Mouse (Mus musculus): Measurements from ENCODE around the gene Spock1. TPM values are rescaled to one million over a fixed set of nuclear protein-coding genes. Genes with fewer than 3 reads are reported as not detected.
A peak's percentile ranks its signal among the peaks of the same experiment; 100 is the strongest.

Gene Spock1
- polyA plus RNA-seq, 1 experiment from 2014 or later = 3.7 TPM

- no peak overlapping the region for H3K4me3 ChIP-seq (replicated peaks)
- no peaks in the 10 kb centered on the region for H3K9me3 ChIP-seq
- H3K27ac ChIP-seq = no peak overlapping the region
- H3K27me3 ChIP-seq (replicated peaks) = no peaks in the 10 kb centered on the region
- H3K4me2 ChIP-seq = no peak overlapping the region
- no peak overlapping the region for H3K9ac ChIP-seq
- ATAC-seq (ENCODE audit: insufficient read depth, low FRiP score, low read depth) = no peak
- no peaks in the 10 kb centered on the region for H3K4me1 ChIP-seq
- 55% methylated on average over 20 of the region's 20 CpGs for WGBS
- H3K36me3 ChIP-seq = no peaks in the 10 kb centered on the region
Measured at GRCm38 (mm10) chr13:57721524-57722279, 186.4 kb downstream of the Spock1 start.

GRCm38 (mm10) chr13:57718087-57718486, 190.0 kb downstream of the Spock1 start:
- H3K4me2 ChIP-seq = no peak overlapping the region
- 79% methylated on average over 5 of the region's 5 CpGs for WGBS
- H3K9me3 ChIP-seq = no peaks in the 10 kb centered on the region
- no peak for ATAC-seq (ENCODE audit: insufficient read depth, low FRiP score, low read depth)
- H3K27me3 ChIP-seq (replicated peaks) = no peaks in the 10 kb centered on the region
- no peaks in the 10 kb centered on the region for H3K4me1 ChIP-seq
- no peak overlapping the region for H3K4me3 ChIP-seq (replicated peaks)
- no peak overlapping the region for H3K9ac ChIP-seq
- no peaks in the 10 kb centered on the region for H3K36me3 ChIP-seq
- no peak overlapping the region for H3K27ac ChIP-seq

- Histone ChIP-seq H3K4me2 (no peak overlapping the region), H3K9ac (no peak overlapping the region), H3K4me3 (replicated peaks) (no peak overlapping the region), H3K27me3 (replicated peaks) (no peaks in the 10 kb centered on the region), H3K36me3 (no peaks in the 10 kb centered on the region), H3K27ac (no peak overlapping the region), H3K9me3 (no peaks in the 10 kb centered on the region), H3K4me1 (no peaks in the 10 kb centered on the region)
- whole genome bisulfite sequencing = 84% methylated on average over 4 of the region's 4 CpGs
- ATAC-seq (ENCODE audit: insufficient read depth, low FRiP score, low read depth) = no peak
Measured at GRCm38 (mm10) chr13:57712910-57713309, 195.2 kb downstream of the Spock1 start.

GRCm38 (mm10) chr13:57708425-57708824, 199.7 kb downstream of the Spock1 start:
- no peaks in the 10 kb centered on the region for H3K9me3 ChIP-seq
- no peak overlapping the region for H3K27ac ChIP-seq
- H3K4me3 ChIP-seq (replicated peaks) = no peak overlapping the region
- ATAC-seq (ENCODE audit: insufficient read depth, low FRiP score, low read depth) = no peak
- no peaks in the 10 kb centered on the region for H3K4me1 ChIP-seq
- H3K9ac ChIP-seq = no peak overlapping the region
- H3K27me3 ChIP-seq (replicated peaks) = no peaks in the 10 kb centered on the region
- H3K36me3 ChIP-seq = no peaks in the 10 kb centered on the region
- H3K4me2 ChIP-seq = no peak overlapping the region

GRCm38 (mm10) chr13:57702966-57703365, 205.2 kb downstream of the Spock1 start:
- Histone ChIP-seq H3K4me3 (replicated peaks) (no peak overlapping the region), H3K9me3 (no peaks in the 10 kb centered on the region), H3K4me2 (no peak overlapping the region), H3K27ac (no peak overlapping the region), H3K36me3 (no peaks in the 10 kb centered on the region), H3K4me1 (no peaks in the 10 kb centered on the region), H3K9ac (no peak overlapping the region), H3K27me3 (replicated peaks) (no peaks in the 10 kb centered on the region)
- ATAC-seq (ENCODE audit: insufficient read depth, low FRiP score, low read depth) = no peak
- 84% methylated on average over 2 of the region's 2 CpGs for WGBS

- H3K9me3 ChIP-seq = no peaks in the 10 kb centered on the region
- H3K27ac ChIP-seq = no peak overlapping the region
- 65% methylated on average over 5 of the region's 5 CpGs for WGBS
- no peak overlapping the region for H3K9ac ChIP-seq
- no peaks in the 10 kb centered on the region for H3K4me1 ChIP-seq
- H3K4me3 ChIP-seq (replicated peaks) = no peak overlapping the region
- ATAC-seq (ENCODE audit: insufficient read depth, low FRiP score, low read depth) = no peak
- no peak overlapping the region for H3K4me2 ChIP-seq
- no peaks in the 10 kb centered on the region for H3K36me3 ChIP-seq
- no peaks in the 10 kb centered on the region for H3K27me3 ChIP-seq (replicated peaks)
Measured at GRCm38 (mm10) chr13:57696685-57697084, 211.4 kb downstream of the Spock1 start.

GRCm38 (mm10) chr13:57688926-57689325, 219.2 kb downstream of the Spock1 start:
- ATAC-seq (ENCODE audit: insufficient read depth, low FRiP score, low read depth) = no peak

GRCm38 (mm10) chr13:57686437-57686836, 221.7 kb downstream of the Spock1 start:
- no peak overlapping the region for H3K4me3 ChIP-seq (replicated peaks)
- no peaks in the 10 kb centered on the region for H3K9me3 ChIP-seq
- no peak overlapping the region for H3K27ac ChIP-seq
- H3K4me1 ChIP-seq = no peaks in the 10 kb centered on the region
- ATAC-seq (ENCODE audit: insufficient read depth, low FRiP score, low read depth) = no peak
- 61% methylated on average over 5 of the region's 5 CpGs for WGBS
- H3K4me2 ChIP-seq = no peak overlapping the region
- H3K9ac ChIP-seq = no peak overlapping the region
- no peaks in the 10 kb centered on the region for H3K27me3 ChIP-seq (replicated peaks)
- no peaks in the 10 kb centered on the region for H3K36me3 ChIP-seq

More at GRCm38 (mm10) chr13:57688926-57689325, 219.2 kb downstream of the Spock1 start:
- H3K4me3 ChIP-seq (replicated peaks) = no peak overlapping the region
- H3K4me2 ChIP-seq = no peak overlapping the region
- no peaks in the 10 kb centered on the region for H3K36me3 ChIP-seq
- WGBS = 65% methylated on average over 5 of the region's 5 CpGs
- H3K9ac ChIP-seq = no peak overlapping the region
- no peaks in the 10 kb centered on the region for H3K27me3 ChIP-seq (replicated peaks)
- no peaks in the 10 kb centered on the region for H3K9me3 ChIP-seq
- no peak overlapping the region for H3K27ac ChIP-seq
- no peaks in the 10 kb centered on the region for H3K4me1 ChIP-seq

- no peaks in the 10 kb centered on the region for H3K36me3 ChIP-seq
- no peak for ATAC-seq (ENCODE audit: insufficient read depth, low FRiP score, low read depth)
- H3K27me3 ChIP-seq (replicated peaks) = no peaks in the 10 kb centered on the region
- no peak overlapping the region for H3K27ac ChIP-seq
- WGBS = 63% methylated on average over 11 of the region's 11 CpGs
- no peaks in the 10 kb centered on the region for H3K4me1 ChIP-seq
- H3K9me3 ChIP-seq = no peaks in the 10 kb centered on the region
- H3K4me2 ChIP-seq = no peak overlapping the region
- H3K4me3 ChIP-seq (replicated peaks) = no peak overlapping the region
- no peak overlapping the region for H3K9ac ChIP-seq
Measured at GRCm38 (mm10) chr13:57685201-57685600, 222.9 kb downstream of the Spock1 start.

GRCm38 (mm10) chr13:57679591-57679990, 228.5 kb downstream of the Spock1 start:
- H3K4me2 ChIP-seq = no peak overlapping the region
- no peaks in the 10 kb centered on the region for H3K36me3 ChIP-seq
- H3K9ac ChIP-seq = no peak overlapping the region
- no peaks in the 10 kb centered on the region for H3K9me3 ChIP-seq
- no peak overlapping the region for H3K4me3 ChIP-seq (replicated peaks)
- H3K27me3 ChIP-seq (replicated peaks) = no peaks in the 10 kb centered on the region
- H3K4me1 ChIP-seq = no peaks in the 10 kb centered on the region
- WGBS = 68% methylated on average over 2 of the region's 2 CpGs
- no peak for ATAC-seq (ENCODE audit: insufficient read depth, low FRiP score, low read depth)
- no peak overlapping the region for H3K27ac ChIP-seq

- Histone ChIP-seq H3K36me3 (no peaks in the 10 kb centered on the region), H3K4me3 (replicated peaks) (no peak overlapping the region), H3K4me1 (no peaks in the 10 kb centered on the region), H3K27ac (no peak overlapping the region), H3K4me2 (no peak overlapping the region), H3K9me3 (no peaks in the 10 kb centered on the region), H3K27me3 (replicated peaks) (no peaks in the 10 kb centered on the region), H3K9ac (no peak overlapping the region)
- 83% methylated on average over 1 of the region's 1 CpGs for WGBS
- no peak for ATAC-seq (ENCODE audit: insufficient read depth, low FRiP score, low read depth)
Measured at GRCm38 (mm10) chr13:57676820-57677219, 231.3 kb downstream of the Spock1 start.

GRCm38 (mm10) chr13:57673399-57673798, 234.7 kb downstream of the Spock1 start:
- H3K9me3 ChIP-seq = no peaks in the 10 kb centered on the region
- no peak overlapping the region for H3K9ac ChIP-seq
- H3K4me2 ChIP-seq = no peak overlapping the region
- no peaks in the 10 kb centered on the region for H3K36me3 ChIP-seq
- no peak overlapping the region for H3K4me3 ChIP-seq (replicated peaks)
- no peak overlapping the region for H3K27ac ChIP-seq
- H3K4me1 ChIP-seq = no peaks in the 10 kb centered on the region
- ATAC-seq (ENCODE audit: insufficient read depth, low FRiP score, low read depth) = peak; percentile 44; the same call in 1 of the 2 replicates
- H3K27me3 ChIP-seq (replicated peaks) = no peaks in the 10 kb centered on the region
- 88% methylated on average over 1 of the region's 1 CpGs for WGBS

GRCm38 (mm10) chr13:57672762-57673161, 235.4 kb downstream of the Spock1 start:
- H3K9ac ChIP-seq = no peak overlapping the region
- no peaks in the 10 kb centered on the region for H3K4me1 ChIP-seq
- H3K9me3 ChIP-seq = no peaks in the 10 kb centered on the region
- ATAC-seq (ENCODE audit: insufficient read depth, low FRiP score, low read depth) = peak; percentile 96
- H3K27ac ChIP-seq = no peak overlapping the region
- H3K4me3 ChIP-seq (replicated peaks) = no peak overlapping the region
- H3K36me3 ChIP-seq = no peaks in the 10 kb centered on the region
- H3K4me2 ChIP-seq = no peak overlapping the region
- H3K27me3 ChIP-seq (replicated peaks) = no peaks in the 10 kb centered on the region
- 74% methylated on average over 3 of the region's 3 CpGs for WGBS

All from stomach, embryonic 15.5 days (tissue).